Mouse (Mus musculus): ENCODE data around the gene Incenp.
"Not testable (repeated sequence)": the region's sequence is repeated elsewhere in the genome, so short reads cannot be mapped to it uniquely, and the experiment has no call there.

Gene Incenp

GRCm38 (mm10) chr19:9899072-9899779, at the start of gene Incenp:
Gene Incenp, minus strand, starts transcription at chr19:9899551.
- peak; percentile 96 for DNase-seq

- DNase-seq, result peak; percentile 38
Measured at GRCm38 (mm10) chr19:9946986-9947385, 47.6 kb upstream of the Incenp start.

DNA sequence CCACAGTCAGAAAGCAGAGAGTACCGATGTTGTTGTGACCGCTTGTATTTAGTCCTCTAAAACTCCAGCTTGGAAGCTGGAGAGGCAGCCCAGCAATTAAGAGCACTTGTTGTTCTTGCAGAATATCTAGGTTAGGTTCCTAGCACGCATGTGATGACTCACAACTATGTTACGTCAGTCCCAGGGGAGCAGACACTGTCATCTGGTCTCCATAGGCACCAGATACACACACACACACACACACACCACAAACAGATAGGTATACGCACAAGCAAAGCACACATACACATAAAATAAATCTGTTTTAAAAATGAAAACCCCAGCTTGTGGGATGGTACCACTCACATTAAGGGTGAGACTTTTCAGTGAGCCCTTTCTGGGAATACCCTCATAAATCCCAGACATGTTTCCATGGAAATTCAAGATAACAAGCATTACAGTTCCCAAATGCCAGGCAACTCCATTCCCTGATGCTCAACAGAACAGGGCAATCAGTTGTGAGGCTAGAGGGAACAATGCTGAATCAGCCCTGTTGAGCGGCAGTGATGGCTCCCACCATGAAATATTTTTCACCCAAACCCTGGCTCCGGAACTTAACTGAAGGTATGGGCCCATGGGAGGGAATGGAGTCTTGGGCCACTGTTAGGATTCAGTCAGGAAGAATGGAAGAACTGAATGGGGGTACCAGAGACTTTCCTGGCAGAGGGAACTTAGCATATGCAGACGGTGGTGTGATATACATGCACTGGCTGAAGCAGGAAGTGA, 46.6 kb upstream of the Incenp start:
- DNase-seq, result no peak

- peak; percentile 38 for DNase-seq
Measured at GRCm38 (mm10) chr19:9942539-9943533, 43.5 kb upstream of the Incenp start.

- DNase-seq, result peak; percentile 27
Measured at GRCm38 (mm10) chr19:9941809-9942208, 42.5 kb upstream of the Incenp start.

- DNase-seq, result no peak
Measured at GRCm38 (mm10) chr19:9940903-9941302, 41.6 kb upstream of the Incenp start.

- no peak for DNase-seq
Measured at GRCm38 (mm10) chr19:9939841-9940240, 40.5 kb upstream of the Incenp start.

DNA sequence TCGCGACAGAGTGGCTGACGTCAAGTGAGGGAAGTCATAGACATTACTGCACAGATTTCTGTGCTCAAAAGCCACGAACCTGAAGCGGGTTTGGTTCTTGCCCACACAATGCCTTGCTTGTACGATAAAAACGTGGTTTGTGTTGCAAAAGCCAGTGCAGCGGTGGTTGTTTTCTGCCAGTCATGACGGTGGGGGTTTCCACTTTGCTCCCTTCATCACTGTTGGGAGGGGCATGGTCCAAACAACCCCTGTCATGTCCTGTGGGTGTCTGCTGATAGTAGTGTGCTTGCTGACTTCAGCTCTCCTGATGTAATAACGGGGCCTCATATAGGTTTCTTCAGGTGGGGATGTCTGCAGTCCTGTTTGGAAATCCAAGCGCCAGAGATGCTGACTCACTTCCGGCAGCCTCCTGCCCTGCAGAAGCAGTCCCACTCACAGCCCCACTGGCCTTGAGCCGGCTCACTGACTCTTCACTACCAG, 39.5 kb upstream of the Incenp start:
- DNase-seq, result no peak

DNA sequence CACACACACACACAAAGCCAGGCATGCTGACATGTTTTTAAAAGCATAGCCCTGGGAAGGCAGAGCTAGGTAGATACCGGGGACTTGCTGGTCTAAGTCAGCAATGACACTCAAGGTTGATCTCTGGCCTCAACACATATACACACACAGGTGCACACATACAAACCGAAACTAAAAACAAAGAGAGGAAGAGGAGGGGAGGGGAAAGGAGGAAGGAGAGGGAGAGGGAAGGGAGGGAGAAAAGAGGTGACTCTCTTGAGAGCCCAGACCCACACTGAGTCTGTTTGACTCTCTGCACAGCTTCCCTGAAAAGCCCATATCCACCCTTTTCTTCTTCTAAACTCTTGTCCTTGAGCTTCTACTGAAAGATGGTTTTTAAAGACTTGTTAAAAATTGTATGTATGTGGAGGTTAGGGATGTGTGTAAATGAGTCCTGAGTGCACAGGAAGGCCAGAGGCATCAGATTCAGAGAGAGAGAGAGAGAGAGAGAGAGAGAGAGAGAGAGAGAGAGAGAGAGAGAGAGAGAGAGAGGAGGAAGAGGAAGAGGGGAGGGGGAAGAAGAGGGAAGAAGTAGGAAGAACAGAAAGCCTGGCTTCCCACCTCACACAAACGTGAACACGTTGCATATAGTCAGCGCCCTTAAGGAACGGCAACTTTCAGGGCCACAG, 38.9 kb upstream of the Incenp start:
- DNase-seq, result no peak

DNA sequence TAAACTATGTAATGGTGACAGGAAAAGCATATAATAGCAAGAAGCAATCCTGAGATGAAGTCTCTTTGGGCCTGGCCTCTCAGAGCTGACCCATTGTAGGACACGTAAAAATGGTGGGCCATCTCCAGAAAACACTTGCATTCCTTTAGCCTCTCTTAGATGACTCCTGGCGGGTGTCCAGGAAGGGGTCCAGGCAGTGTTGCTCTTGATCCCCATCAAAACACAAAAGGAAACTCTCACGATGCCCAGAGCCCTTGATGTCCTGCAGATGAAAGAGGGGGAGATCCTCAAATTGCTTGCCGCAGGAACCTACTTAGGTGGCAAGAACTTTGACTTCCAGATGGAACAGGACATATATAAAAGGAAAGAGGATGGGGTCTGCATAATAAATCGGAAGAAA, 38.1 kb upstream of the Incenp start:
- DNase-seq, result no peak

DNA sequence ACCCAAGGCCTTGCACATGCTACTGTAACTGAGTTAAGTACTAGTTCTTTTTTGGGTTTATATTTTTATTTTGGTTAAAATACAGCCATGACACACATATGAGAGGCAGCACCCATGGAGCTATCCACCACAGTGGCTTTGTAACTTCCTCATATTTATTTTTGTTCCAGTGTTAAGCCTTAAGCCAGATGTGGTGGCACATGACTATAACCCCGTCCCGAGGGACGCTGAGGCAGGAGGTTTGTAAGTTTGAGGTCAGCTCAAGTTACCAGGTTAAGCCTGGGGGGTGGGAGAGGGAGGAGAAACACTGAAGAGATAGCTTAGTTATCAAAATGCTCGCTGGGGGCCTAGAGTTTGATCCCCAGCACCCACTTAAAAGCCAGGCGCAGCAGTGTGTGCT, 37.2 kb upstream of the Incenp start:
- DNase-seq, result no peak

GRCm38 (mm10) chr19:9933908-9934307, 34.6 kb upstream of the Incenp start:
- DNase-seq, result no peak

- not testable (repeated sequence) for DNase-seq
Measured at GRCm38 (mm10) chr19:9931167-9931607, 31.8 kb upstream of the Incenp start.

DNA sequence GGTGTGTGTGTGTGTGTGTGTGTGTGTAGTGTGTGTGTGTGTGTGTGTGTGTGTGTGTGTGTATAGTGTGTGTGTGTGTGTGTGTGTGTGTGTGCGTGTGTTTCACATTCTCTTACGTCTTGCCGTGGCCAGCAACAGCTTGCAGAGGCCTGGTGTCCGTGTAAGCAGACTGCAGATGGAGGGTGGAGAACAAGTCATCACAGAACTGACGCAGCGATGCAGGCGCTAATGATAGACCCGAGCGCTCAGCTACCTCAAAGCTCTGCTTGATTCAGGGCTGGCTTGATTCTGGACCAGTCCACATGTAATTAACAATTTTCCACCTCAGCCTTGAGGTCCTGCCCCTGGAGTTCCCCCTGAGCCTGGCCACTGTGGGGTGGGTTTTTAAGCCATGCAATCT, 28.7 kb upstream of the Incenp start:
- DNase-seq, result no peak

GRCm38 (mm10) chr19:9924769-9925272, 25.5 kb upstream of the Incenp start:
- peak; percentile 37 for DNase-seq

DNA sequence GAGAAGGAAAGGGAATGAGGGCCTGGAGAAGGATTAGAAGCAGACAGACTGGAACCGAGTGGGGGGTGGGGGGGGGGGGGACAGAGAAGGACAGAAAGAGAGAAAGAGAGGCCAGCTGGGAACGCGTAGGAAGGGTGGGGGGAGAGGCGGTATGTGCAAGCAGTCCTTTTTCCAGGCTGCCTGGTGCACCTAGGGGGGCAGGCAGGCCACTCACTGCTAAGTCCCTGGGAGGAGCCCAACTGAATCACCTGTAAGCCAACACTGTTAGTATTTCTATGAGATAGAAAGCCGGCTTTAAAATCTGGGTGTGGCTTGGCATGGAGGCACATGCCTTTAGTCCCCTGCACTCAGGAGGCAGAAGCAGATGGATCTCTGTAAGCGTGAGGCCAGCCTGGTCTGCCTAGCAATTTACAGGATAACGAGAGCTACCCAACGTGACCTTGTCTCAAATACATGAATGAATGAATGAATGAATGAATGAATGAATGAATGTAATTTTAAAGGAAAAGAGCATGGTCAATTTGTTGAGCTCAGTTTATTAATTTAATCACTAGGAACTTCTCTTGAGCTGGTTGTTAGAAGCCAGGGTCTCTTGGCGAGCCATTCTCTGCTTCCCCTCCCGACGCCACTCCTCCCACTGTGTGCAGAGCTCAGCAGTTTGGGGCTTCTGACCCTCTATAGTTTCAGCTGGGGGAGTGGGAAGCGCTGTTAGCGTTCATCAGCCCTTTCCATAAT, 24.9 kb upstream of the Incenp start:
- DNase-seq, result no peak

DNA sequence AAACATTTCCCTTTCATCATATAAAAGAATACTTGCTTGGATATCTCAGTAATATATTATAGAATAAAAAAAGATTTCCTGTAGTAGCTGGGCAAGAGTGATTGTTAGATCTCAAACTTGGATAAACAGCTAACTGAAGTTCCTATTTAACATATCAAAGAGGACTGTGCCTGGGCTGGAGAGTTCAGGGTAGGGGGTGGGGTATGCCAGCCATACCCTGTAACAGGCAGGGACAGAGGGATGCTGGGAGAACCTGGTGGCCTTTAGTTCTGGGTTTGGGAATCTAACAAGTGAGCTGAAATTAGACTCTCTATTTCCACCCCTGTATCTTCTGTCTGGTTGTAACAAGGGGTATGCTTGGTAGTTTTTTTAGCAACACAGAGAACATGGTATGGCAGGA, 23.7 kb upstream of the Incenp start:
- DNase-seq, result no peak

DNA sequence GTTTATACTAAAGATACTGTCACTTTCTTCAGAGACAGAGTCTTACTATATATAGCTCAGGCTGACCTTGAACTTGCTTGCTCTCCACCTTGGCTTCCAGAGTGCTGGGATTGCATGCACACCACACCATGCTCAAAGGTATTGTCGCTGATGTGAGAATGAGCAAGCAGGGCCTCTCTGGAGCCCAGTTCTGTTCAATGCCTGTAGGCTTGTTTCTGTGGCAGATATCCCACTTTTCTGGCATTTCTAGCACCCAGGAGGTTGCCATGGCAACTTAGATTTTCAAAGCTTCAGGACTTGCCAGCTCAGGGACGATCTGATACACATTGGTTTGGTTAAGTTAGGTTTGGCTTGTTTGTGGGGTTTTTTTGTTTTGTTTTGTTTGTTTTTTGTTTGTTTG, 22.9 kb upstream of the Incenp start:
- DNase-seq, result no peak

- peak; percentile 73 for DNase-seq
Measured at GRCm38 (mm10) chr19:9920835-9921784, 21.8 kb upstream of the Incenp start.

Data from kidney, postnatal 14 days (tissue).